Mouse (Mus musculus) neutrophil, adult 5-6 weeks (primary cell): ENCODE measurements around the gene Eno2. TPM values are rescaled to one million over a fixed set of nuclear protein-coding genes. Genes with fewer than 3 reads are reported as not detected.

Experiments used
- ATAC-seq: fragments of 151-379, 151-347 bp; 2 replicates; pipeline ENCODE4 v1.8.0; 2017; ENCODE audit warnings: mild to moderate bottlenecking, moderate TSS enrichment; ENCODE audit not compliant: insufficient number of reproducible peaks, poor library complexity, low FRiP score, severe bottlenecking; ENCODE audit errors: extremely low read depth
- total RNA-seq: library from RNA; stranded (forward); fragments of 200-1000 nt; gene quantifications from 2 replicates; pipeline ENCODE4 v1.2.3, GENCODE M21; 2017

Eno2 gene
- total RNA-seq, 1 experiment from 2014 or later: not detected

DNA sequence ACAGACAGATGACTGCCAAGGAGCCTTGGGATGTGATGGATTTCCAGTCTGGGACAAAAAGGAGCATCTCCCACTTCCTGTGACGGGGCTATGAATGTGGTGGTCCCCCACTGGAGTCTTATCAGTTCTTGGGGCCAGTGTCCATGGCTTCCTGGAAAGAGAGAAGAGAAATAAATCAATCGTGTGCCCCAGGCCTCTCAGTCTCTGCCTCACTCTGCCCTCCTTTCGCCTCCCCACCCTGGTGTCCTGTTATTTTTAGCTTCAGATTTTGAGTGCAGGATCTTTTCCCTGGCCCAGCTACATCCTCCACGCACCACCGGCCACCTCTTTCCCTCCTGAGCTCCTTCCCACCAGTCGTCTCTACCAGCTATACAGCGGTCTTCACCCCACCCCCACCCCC is 540 bp upstream of the Eno2 start:
- ATAC-seq: no peak

GRCm38 (mm10) chr6:124768704-124769044 is 799 bp downstream of the Eno2 start:
- no peak for ATAC-seq

DNA sequence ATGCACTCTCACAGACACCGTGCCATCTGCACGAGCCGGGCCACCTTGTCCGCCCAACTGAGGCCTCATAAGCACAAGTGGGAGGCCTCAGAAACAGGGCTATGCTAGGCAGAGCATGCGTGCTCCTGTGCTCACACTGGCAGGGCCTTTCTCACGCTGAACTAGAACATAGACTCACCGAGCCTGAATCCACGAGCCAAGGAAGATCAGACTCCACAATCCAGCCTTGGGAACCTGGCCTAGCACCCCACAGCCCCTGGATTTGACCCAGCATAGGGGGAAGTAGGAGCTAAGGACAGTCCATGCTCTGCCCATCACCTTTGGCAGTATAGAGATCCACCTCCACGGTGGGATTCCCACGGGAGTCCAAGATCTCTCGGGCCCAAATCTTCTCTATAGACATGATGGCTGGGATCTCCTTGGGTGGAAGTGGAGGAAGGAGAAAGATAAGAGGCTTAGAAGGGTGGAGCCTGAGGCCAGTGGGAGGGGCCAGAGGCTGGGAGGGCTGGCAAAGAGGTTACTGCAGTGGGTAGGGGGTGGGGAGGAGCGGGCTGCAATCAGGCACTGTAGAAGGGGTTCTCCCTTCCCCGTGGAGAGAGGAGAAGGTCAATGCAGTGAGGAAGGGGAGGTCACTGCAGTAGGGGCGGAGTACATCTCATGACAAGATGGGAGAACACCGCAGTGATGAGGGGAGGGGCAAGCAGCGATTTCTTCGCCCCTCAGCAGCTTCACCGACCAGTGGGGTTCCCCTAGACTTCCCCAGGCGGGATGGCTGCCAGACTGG is 1.4 kb downstream of the Eno2 start:
- no peak for ATAC-seq

GRCm38 (mm10) chr6:124767536-124767919 is 1.9 kb downstream of the Eno2 start:
- ATAC-seq: no peak

DNA sequence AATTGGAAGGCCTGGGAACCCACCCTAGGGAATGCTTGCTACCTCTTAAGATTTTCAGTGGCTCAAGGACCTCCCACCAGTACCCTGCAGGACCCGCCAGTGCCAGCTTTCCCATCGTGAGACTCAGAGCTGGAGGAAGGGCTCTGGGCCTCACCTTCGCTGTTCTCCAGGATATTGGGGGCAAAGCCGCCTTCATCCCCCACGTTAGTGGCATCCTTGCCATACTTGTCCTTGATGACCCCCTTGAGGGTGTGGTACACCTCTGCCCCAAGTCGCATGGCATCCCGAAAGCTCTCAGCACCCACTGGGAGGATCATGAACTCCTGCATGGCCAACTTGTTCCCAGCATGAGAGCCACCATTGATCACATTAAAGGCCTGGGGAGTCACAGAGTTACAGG is 3.5 kb downstream of the Eno2 start:
- ATAC-seq: no peak

GRCm38 (mm10) chr6:124759259-124759658 is 10.2 kb downstream of the Eno2 start:
- peak; percentile 86 for ATAC-seq

GRCm38 (mm10) chr6:124758849-124759232 is 10.6 kb downstream of the Eno2 start:
- ATAC-seq: no peak

DNA sequence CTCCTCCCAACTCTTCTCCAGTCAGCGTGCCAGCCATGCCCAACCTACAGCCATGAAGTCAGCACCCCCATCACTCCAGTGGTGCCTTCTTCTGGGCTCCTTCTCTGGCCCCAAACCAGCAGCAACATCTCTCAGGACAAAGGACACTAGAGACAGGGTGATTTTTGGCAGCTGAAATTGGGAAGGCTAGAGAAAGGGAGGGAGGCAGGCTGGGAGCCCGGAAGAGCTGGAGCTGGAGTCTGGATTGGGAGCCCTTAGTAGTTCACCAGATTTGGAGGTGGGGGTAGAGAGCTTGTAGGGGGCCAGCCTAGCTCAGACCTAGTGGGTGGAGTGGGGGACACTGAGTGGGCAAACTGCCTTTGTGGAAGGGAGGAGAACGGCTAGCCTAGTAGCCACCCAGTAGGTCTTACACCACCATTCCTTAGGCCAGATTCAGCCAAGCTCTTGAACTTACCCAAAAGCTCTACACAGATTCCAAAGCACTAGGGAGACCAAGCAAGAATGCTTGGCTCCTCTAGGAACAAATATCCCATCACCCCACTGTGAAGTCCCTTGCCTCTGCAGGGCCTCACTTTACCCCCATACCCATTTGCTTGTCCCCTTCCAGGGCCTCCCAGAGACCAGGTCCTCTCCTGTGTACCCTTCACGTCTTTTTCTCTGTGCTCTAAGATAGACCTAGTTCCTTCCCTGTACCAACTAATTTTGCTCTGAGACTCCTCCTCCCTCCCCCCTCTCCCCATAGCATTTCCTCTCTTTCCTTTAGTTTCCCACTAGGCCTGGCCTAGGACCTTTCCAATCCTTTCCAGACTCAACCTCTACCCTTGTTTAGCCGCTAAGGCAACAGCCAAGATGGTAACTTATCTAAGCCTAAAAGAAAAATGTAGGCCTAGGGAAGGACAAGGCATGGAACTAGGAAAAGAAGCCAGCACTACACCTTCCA is 11.3 kb downstream of the Eno2 start:
- ATAC-seq: no peak

DNA sequence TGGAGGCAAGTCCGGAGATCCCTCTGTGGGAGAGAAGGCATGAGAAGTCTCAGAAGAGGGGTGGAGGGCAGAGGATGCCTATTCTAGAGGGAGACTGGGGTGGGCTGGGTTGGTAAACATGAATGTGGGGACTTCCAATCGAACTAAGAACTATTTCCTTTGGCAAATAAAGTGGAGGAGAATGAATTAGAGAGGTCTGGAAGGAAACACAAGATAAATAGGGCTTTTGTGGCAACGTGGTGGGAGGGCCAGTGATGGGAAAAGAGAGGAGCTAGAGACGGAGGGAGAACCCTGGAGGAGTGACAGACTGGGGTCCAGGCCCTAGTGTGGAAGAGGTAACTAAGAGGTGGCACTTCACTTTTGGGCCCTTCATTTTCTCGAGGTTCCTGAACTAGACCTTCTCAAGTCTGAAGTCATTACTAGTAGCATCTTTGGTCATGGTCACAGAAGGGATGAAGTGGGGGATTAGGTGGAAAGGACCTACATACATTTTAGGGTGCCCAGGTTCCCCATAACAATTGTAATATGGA is 12.1 kb downstream of the Eno2 start:
- ATAC-seq: no peak

GRCm38 (mm10) chr6:124756652-124757350 is 12.7 kb downstream of the Eno2 start:
- ATAC-seq: no peak

DNA sequence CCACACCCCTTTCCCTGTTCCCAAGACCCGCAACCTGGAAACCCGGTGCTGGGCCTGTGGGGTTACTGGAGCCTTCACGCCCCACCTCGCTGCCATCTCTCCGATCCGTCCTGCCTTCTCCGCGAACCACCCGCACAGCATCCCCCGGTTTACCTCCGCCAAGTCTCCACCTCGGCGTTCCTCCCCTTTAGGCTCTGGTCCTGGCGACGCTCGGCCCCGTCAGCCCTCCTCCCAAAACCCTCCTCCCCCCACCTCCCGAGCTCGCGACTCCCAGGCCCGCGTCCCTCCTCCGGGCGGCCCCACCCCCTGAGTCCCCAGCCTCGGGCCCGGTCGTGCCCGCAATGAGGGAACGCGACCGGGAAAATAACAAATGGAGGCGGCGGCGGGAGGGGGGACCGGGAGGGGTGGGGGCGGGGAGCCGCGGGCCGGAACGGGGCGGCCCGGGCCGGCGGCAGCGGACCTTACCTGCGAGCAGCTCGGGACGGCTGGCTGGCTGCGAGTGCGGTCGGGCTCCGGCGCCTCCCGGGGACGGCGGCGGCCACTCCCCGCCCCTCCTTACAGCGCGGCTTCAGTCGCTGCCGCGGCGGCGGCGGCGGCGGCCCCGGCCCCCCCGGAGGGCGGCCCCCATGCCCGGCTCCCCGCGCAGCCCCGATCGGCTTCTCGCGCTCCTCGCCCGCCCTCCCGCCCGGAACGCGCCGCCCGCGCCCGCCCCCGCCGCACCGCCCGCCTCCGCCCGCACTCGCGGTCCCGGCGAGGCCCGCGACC is 13.5 kb downstream of the Eno2 start, which contains the start of the genes Gm45234 and Atn1:
Gene Gm45234 (minus strand): TSS at position 191 of the 765 bp plus-strand sequence.
Gene Atn1 (minus strand): TSS at position 694 of the 765 bp plus-strand sequence.
- no peak for ATAC-seq

DNA sequence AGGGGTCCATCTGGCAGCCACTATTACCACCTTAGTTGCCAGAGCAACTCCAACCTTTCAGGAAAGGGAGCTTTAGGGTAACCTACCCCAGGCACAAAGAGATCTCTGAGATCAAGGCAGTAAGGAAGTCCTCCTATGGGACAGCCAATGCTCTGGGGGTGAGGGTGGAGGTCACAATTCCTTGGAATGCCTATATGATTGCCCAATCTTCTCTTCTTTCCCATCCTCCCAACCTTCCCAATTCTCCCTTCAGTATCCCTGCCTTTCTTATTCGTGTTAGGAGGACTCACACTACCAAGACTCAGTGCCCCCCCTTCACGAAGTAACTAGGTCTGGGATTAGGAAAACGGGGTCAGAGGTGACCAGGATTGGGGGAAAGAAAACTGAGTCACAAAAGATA is 14.2 kb downstream of the Eno2 start:
- no peak for ATAC-seq

DNA sequence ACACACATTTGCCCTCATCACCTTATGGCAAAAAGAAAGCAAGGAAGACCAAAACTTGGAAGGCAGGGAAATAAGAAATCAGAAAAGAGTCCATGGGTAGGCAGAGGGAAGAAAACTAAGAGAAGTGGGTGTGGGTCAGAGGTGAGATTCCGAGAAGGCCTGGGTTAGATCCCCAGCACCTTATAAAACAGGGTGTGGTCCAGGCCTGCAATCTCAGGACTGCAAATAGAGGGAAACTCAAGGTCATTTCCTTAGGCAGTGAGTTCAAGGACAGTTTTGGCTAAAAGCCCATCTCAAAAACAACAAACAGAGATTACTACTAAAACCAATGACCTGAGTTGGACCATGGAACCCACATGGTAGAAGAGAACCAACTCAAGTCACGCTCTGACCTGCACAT is 15.6 kb downstream of the Eno2 start:
- ATAC-seq: no peak

DNA sequence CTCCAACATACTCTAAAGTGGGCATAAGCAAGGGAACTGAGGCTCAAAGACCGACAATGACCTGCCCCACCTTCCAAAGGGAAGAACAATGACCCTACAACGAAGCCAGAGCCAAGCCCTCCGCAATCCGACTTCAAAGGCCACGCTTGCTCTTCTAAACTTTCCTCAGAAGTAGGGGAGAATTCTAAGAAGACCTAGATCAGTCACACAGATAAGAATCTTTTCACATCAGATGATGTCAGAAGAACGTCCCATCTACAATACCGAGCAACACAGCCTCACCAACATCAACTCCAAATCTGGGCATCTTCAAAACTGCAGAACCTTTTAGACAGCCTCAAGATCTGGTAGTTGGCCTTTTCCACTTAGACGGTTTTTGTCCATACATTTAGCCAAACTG is 19.1 kb downstream of the Eno2 start:
- no peak for ATAC-seq

DNA sequence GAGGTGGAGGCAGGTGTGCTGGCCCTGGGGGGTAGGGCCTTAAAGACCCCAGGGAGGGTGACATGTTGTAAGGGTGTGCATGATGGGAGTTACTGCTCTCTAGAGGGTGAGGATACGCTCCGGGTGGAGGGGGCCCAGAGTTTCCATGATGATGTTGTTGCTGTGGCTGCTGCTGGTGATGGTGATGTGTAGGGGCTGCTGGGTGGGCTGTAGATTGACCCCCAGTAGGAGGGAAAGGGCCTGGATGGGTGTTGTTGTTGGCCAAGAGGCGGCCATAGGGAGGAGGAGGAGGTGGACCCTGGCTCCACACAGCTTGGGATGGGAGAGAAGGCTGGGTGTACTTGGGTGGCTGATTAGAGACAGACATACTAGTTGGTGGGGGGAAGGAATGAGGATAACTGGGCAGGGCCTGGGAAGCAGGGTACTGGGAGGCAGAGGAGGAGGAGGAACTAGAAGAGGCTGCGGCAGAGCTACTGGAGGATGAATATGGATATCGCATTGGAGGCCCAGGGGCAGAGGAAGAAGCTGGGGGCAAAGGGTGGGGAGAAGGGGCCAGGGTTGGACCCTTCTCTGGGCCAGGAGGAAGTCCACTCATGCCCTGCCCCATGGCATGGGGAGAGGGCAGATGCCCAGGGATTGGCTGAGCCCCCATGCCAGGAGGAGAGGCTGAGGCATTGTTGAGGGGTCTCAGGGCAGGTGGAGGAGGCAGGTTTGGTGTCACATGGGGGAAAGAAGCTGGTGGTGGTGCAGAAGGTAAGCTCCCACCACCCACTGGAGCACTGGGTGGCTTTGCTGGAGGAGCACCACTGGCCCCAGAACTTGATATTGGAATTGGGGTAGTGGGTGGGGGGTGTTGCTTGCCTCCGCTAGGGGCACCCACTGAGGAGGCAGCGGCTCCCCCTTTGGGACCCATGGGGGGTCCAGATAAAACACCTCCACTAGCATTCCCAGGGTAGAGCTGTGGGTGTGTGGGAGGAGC is 22.5 kb downstream of the Eno2 start:
- ATAC-seq: no peak

GRCm38 (mm10) chr6:124746296-124746605 is 23.2 kb downstream of the Eno2 start:
- no peak for ATAC-seq

GRCm38 (mm10) chr6:124745490-124746295 is 23.8 kb downstream of the Eno2 start:
- ATAC-seq: peak; percentile 64
